Mouse (Mus musculus) CH12F3 (cell line): Measurements from ENCODE around the gene Blvra.
"Not testable (repeated sequence)": the region's sequence is repeated elsewhere in the genome, so short reads cannot be mapped to it uniquely, and the experiment has no call there.

Experiments used
- in situ Hi-C: fragments of 300-500 bp; cut with MboI; formaldehyde crosslinking; loops from 2 replicates; pipeline ENCODE4 v1.14.3; 2020; ENCODE audit warnings: low sequenced_read_pairs

Blvra gene

GRCm38 (mm10) chr2:127070435-127070841, at the start of gene Blvra:
Blvra (plus strand) TSS chr2:127070665.
- in situ Hi-C loops = no loop called here

GRCm38 (mm10) chr2:127035006-127035605, 35.4 kb upstream of the Blvra start:
- in situ Hi-C loops = no loop called here

GRCm38 (mm10) chr2:127037299-127037698, 33.2 kb upstream of the Blvra start:
- in situ Hi-C loops = no loop called here

- in situ Hi-C loops = no loop called here
Observed at GRCm38 (mm10) chr2:127061471-127061870, 9.0 kb upstream of the Blvra start.

- in situ Hi-C loops = no loop called here
Observed at GRCm38 (mm10) chr2:127068806-127069205, 1.7 kb upstream of the Blvra start.

GRCm38 (mm10) chr2:127069781-127070434, 557 bp upstream of the Blvra start:
- in situ Hi-C loops = no loop called here

GRCm38 (mm10) chr2:127070879-127071278, 414 bp downstream of the Blvra start:
- in situ Hi-C loops = no loop called here

GRCm38 (mm10) chr2:127074116-127074515, 3.7 kb downstream of the Blvra start:
- in situ Hi-C loops = no loop called here

GRCm38 (mm10) chr2:127077611-127078010, 7.1 kb downstream of the Blvra start:
- in situ Hi-C loops = no loop called here

- in situ Hi-C loops = not testable (repeated sequence)
Observed at GRCm38 (mm10) chr2:127079066-127079465, 8.6 kb downstream of the Blvra start.

GRCm38 (mm10) chr2:127079881-127080590, 9.6 kb downstream of the Blvra start:
- in situ Hi-C loops = no loop called here

- in situ Hi-C loops = no loop called here
Observed at GRCm38 (mm10) chr2:127080591-127081218, 10.2 kb downstream of the Blvra start.

GRCm38 (mm10) chr2:127086235-127086634, 15.8 kb downstream of the Blvra start:
- in situ Hi-C loops = no loop called here

GRCm38 (mm10) chr2:127090151-127090550, 19.7 kb downstream of the Blvra start:
- in situ Hi-C loops = not testable (repeated sequence)

- in situ Hi-C loops = no loop called here
Observed at GRCm38 (mm10) chr2:127092000-127092399, 21.5 kb downstream of the Blvra start.

- in situ Hi-C loops = no loop called here
Observed at GRCm38 (mm10) chr2:127108986-127109385, 38.5 kb downstream of the Blvra start.

GRCm38 (mm10) chr2:127121591-127122235, 51.2 kb downstream of the Blvra start:
- in situ Hi-C loops = no loop called here

GRCm38 (mm10) chr2:127128926-127129325, 58.5 kb downstream of the Blvra start:
- in situ Hi-C loops = no loop called here

- in situ Hi-C loops = no loop called here
Observed at GRCm38 (mm10) chr2:127131353-127131752, 60.9 kb downstream of the Blvra start.

- in situ Hi-C loops = no loop called here
Observed at GRCm38 (mm10) chr2:127133621-127134461, 63.4 kb downstream of the Blvra start, which contains the start of gene Ncaph. Ncaph (minus strand) TSS chr2:127133954.
